18 mouse cellular contexts compared by ENCODE assay signal in genomic region chr2:27450226-27450625, GRCm38 (mm10).
"Had no signal": no experiment of that assay in that cellular context is flagged by ENCODE, and none has a peak within 500 bp of the region (broad histone marks: within the 10 kb centered on the region; RNA-seq: fewer than 3 reads in every experiment).

No protein-coding gene starts in this region.

- H3K4me2 ChIP-seq: lung, embryonic 14.5 days; midbrain, embryonic 12.5 days; midbrain, embryonic 15.5 days; neural tube, embryonic 12.5 days; neural tube, embryonic 15.5 days; stomach, embryonic 15.5 days had no signal

- H3K9ac ChIP-seq: liver, embryonic 14.5 days; liver, postnatal 0 days; lung, embryonic 14.5 days; midbrain, embryonic 12.5 days; midbrain, embryonic 15.5 days; neural tube, embryonic 12.5 days; neural tube, embryonic 15.5 days; stomach, embryonic 15.5 days had no signal

- H3K4me3 ChIP-seq: layer of hippocampus, adult 2 months; midbrain, embryonic 12.5 days; midbrain, embryonic 15.5 days; neural tube, embryonic 12.5 days; neural tube, embryonic 15.5 days; stomach, embryonic 15.5 days had no signal

- H3K9me3 ChIP-seq: midbrain, embryonic 12.5 days; midbrain, embryonic 15.5 days; neural tube, embryonic 12.5 days; neural tube, embryonic 15.5 days; stomach, embryonic 15.5 days had no signal

- ATAC-seq: liver, postnatal 0 days; lung, postnatal 0 days; midbrain, embryonic 15.5 days had no signal

- H3K27me3 ChIP-seq: midbrain, embryonic 12.5 days; midbrain, embryonic 15.5 days; neural tube, embryonic 12.5 days; neural tube, embryonic 15.5 days; stomach, embryonic 15.5 days had no signal

- H3K27ac ChIP-seq: layer of hippocampus, adult 2 months; liver, embryonic 14.5 days; macrophage; midbrain, embryonic 12.5 days; midbrain, embryonic 15.5 days; neural tube, embryonic 12.5 days; neural tube, embryonic 15.5 days; stomach, embryonic 15.5 days had no signal

- DNase-seq: kidney, adult 9 months; kidney, postnatal 14 days; kidney, postnatal 4 days; layer of hippocampus, adult 9-11 months; liver, postnatal 0 days; lung, embryonic 14.5 days; right cerebral cortex, postnatal 14 days; spleen, adult 18-20 months; thymus, postnatal 25 days had no signal

- H3K4me1 ChIP-seq: midbrain, embryonic 12.5 days; midbrain, embryonic 15.5 days; neural tube, embryonic 12.5 days; neural tube, embryonic 15.5 days; stomach, embryonic 15.5 days had no signal
